ENCODE assay signal across 17 mouse cellular contexts in genomic region chr6:43674986-43675760, GRCm38 (mm10). TPM values are rescaled to one million over a fixed set of nuclear protein-coding genes. Genes with fewer than 3 reads are reported as not detected.
DNase-seq lines count a peak whose midpoint lies in the region; ATAC-seq and TF ChIP-seq lines count a peak whose summit lies in the region.
"Had no signal": no experiment of that assay in that cellular context is flagged by ENCODE, and none has a peak within 500 bp of the region (broad histone marks: within the 10 kb centered on the region; RNA-seq: fewer than 3 reads in every experiment).

No protein-coding gene starts in this region.

- H3K4me3 ChIP-seq in lung, embryonic 16.5 days (ENCODE audit: low read length) = no peak overlapping the region
- H3K4me3 ChIP-seq in kidney, postnatal 0 days (replicated peaks; ENCODE audit: low read depth, low read length) = no peak overlapping the region
- H3K4me3 ChIP-seq: forebrain, embryonic 15.5 days; heart, embryonic 10.5 days; limb, embryonic 15.5 days had no signal

- TF ChIP-seq CTCF in kidney, postnatal 0 days (IDR thresholded peaks at IDR 0.05; ENCODE audit: low read depth) = no peak

- WGBS in lung, embryonic 16.5 days = 45% methylated on average over 3 of the region's 3 CpGs
- 44% methylated on average over 3 of the region's 3 CpGs for WGBS in kidney, postnatal 0 days

- no peaks in the 10 kb centered on the region for H3K27me3 ChIP-seq in lung, embryonic 16.5 days (ENCODE audit: control insufficient read depth, insufficient read depth, low read depth, low read length)
- no peaks in the 10 kb centered on the region for H3K27me3 ChIP-seq in kidney, postnatal 0 days (ENCODE audit: insufficient read depth, low read length)
- H3K27me3 ChIP-seq: forebrain, embryonic 15.5 days; limb, embryonic 15.5 days had no signal

- no peak overlapping the region for H3K9ac ChIP-seq in lung, embryonic 16.5 days (ENCODE audit: low read length)
- no peak overlapping the region for H3K9ac ChIP-seq in kidney, postnatal 0 days (ENCODE audit: low read depth, low read length)
- H3K9ac ChIP-seq: forebrain, embryonic 15.5 days; limb, embryonic 15.5 days had no signal

- peak; percentile 65 for ATAC-seq in lung, embryonic 16.5 days (ENCODE audit: low read depth)
- ATAC-seq in kidney, postnatal 0 days (replicated peaks; ENCODE audit: low FRiP score, low read depth) = peak; percentile 84
- ATAC-seq: forebrain, embryonic 15.5 days had no signal

- H3K9me3 ChIP-seq in lung, embryonic 16.5 days (ENCODE audit: control insufficient read depth, low read length) = no peaks in the 10 kb centered on the region; the same call in 1 of the 2 replicates
- no peaks in the 10 kb centered on the region for H3K9me3 ChIP-seq in kidney, postnatal 0 days (replicated peaks; ENCODE audit: low read length)
- H3K9me3 ChIP-seq: forebrain, embryonic 15.5 days; heart, embryonic 10.5 days; limb, embryonic 15.5 days had no signal

- H3K4me1 ChIP-seq in lung, embryonic 16.5 days (replicated peaks; ENCODE audit: control insufficient read depth, insufficient read depth, low read length) = peaks cover 5% of the 10 kb centered on the region
- H3K4me1 ChIP-seq in kidney, postnatal 0 days (replicated peaks; ENCODE audit: insufficient read depth, low read length) = no peaks in the 10 kb centered on the region
- H3K4me1 ChIP-seq: forebrain, embryonic 15.5 days; heart, embryonic 10.5 days; limb, embryonic 15.5 days had no signal

- intact Hi-C loops in left cerebral cortex, postnatal 14 days (cut with DNase I) = no loop called here

- H3K27ac ChIP-seq in lung, embryonic 16.5 days (ENCODE audit: low read length) = 0 out of 2 replicates have a peak overlapping the region, but pooled peaks have one; percentile 42
- H3K27ac ChIP-seq in kidney, postnatal 0 days = peak overlapping the region; percentile 69
- H3K27ac ChIP-seq: forebrain, embryonic 15.5 days; heart, embryonic 10.5 days; limb, embryonic 15.5 days had no signal

- peak; percentile 66 for DNase-seq in adrenal gland, adult 2 months
- DNase-seq in adrenal gland, adult 18-20 months (ENCODE audit: low spot score in 2 of 2) = no peak
- DNase-seq in lung, postnatal 36 days = no peak
- peak; percentile 86 for DNase-seq in kidney, postnatal 0 days (ENCODE audit: low spot score)
- DNase-seq in gastrocnemius, postnatal 10 days = no peak
- DNase-seq in left cerebral cortex, postnatal 14 days (ENCODE audit: low spot score in 2 of 2) = no peak
- no peak for DNase-seq in retina, embryonic 14.5 days (ENCODE audit: low spot score)
- DNase-seq: cerebellum, adult 8-10 months; gastrocnemius, postnatal 14 days; heart, postnatal 4 days; lung, adult 2 months; right cerebral cortex, adult 18-20 months; spleen, adult 18-20 months had no signal

- no peaks in the 10 kb centered on the region for H3K36me3 ChIP-seq in lung, embryonic 16.5 days (ENCODE audit: control insufficient read depth, insufficient read depth, low read length)
- no peaks in the 10 kb centered on the region for H3K36me3 ChIP-seq in kidney, postnatal 0 days (ENCODE audit: insufficient read depth, low read length)
- H3K36me3 ChIP-seq: forebrain, embryonic 15.5 days; heart, embryonic 10.5 days; limb, embryonic 15.5 days had no signal

- no peak overlapping the region for H3K4me2 ChIP-seq in lung, embryonic 16.5 days (ENCODE audit: low read depth, low read length)
- no peak overlapping the region for H3K4me2 ChIP-seq in kidney, postnatal 0 days (ENCODE audit: low read length)
- H3K4me2 ChIP-seq: forebrain, embryonic 15.5 days; limb, embryonic 15.5 days had no signal

RNA-seq across cellular contexts. Expression of gene Tpk1, which starts 9.1 kb away (rescaled TPM):
- 10 to 100 TPM in 1 of 2 experiments, 1 to 10 TPM in 1; 8.4 to 23.1 TPM for total RNA-seq in adrenal gland, adult 2 months (2021)
- polyA plus RNA-seq in adrenal gland, adult 2 months (2012; rRNA removed) = 2.3 TPM in 2 replicates
- total RNA-seq in adrenal gland, adult 18-20 months (2021) = 10 to 100 TPM in 1 of 2 experiments, 1 to 10 TPM in 1; 4.9 to 13.8 TPM
- 13.0 and 15.1 TPM in 2 replicates for polyA plus RNA-seq in lung, embryonic 16.5 days (2015; fragmentation: Nextera tagmentation; extraction: Ambion mirVana)
- 29.5 and 32.4 TPM in 2 replicates for polyA plus RNA-seq in kidney, postnatal 0 days (2015; fragmentation: Nextera tagmentation; extraction: Ambion mirVana)
- 1 to 10 TPM; 4.3 to 4.7 TPM for total RNA-seq in gastrocnemius, postnatal 10 days (2021)
- total RNA-seq in left cerebral cortex, postnatal 14 days (2021) = 1 to 10 TPM; 3.5 to 5.3 TPM

Comparison
In these comparisons a context has a peak if more than half of its experiments do, and no peak if none do; other contexts are left out.
1. DNase-seq: peak in adrenal gland, adult 2 months (single experiment) and kidney, postnatal 0 days (single experiment); none in adrenal gland, adult 18-20 months (0 of 2), lung, postnatal 36 days (single experiment), gastrocnemius, postnatal 10 days (single experiment), left cerebral cortex, postnatal 14 days (0 of 2) and retina, embryonic 14.5 days (single experiment).